Mouse (Mus musculus): ENCODE data around the gene Slc4a11. TPM values are rescaled to one million over a fixed set of nuclear protein-coding genes. Genes with fewer than 3 reads are reported as not detected.
"Not testable (repeated sequence)": the region's sequence is repeated elsewhere in the genome, so short reads cannot be mapped to it uniquely, and the experiment has no call there.

The Slc4a11 gene
- polyA plus RNA-seq, 1 experiment, result 13.6 TPM

DNA sequence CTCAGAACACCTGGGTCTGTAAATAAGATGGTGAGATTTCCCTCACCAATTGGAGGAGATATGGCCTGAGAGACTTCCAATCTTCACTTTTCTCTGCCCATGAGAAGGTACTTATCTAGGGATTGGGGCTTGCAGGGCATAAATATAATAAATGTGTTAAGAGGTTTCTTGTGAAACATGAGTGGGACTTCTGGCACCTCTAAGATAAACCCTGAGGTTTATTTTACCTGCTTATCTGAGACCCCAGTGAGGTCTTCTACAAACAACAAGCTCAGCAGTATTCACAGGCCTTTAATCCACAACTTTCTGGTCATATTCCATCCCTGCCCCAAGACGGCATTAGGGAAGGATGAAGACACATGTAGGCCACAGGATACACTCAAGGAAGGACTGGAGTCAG is 43.6 kb downstream of the Slc4a11 start:
- TF ChIP-seq CTCF (IDR thresholded peaks at IDR 0.05; ENCODE audit: borderline replicate concordance, control insufficient read depth, extremely low read depth, insufficient read depth, low read length, poor library complexity) (no peak), POLR2A (IDR thresholded peaks at IDR 0.05; ENCODE audit: control insufficient read depth, extremely low read depth, insufficient read depth, low read length, poor library complexity) (no peak)
- Histone ChIP-seq H3K27me3 (ENCODE audit: control insufficient read depth, insufficient read depth, low read length) (no peaks in the 10 kb centered on the region), H3K27ac (ENCODE audit: control insufficient read depth, insufficient read depth, low read length) (no peak overlapping the region), H3K4me3 (ENCODE audit: control insufficient read depth, insufficient read depth, low read length) (no peak overlapping the region), H3K36me3 (ENCODE audit: control insufficient read depth, insufficient read depth, low read length) (0 out of 2 replicates have a peak, but pooled peaks cover 12% of the 10 kb centered on the region), H3K4me1 (replicated peaks; ENCODE audit: control insufficient read depth, insufficient read depth, low read length) (no peaks in the 10 kb centered on the region)
- DNase-seq, result no peak
- 96% methylated on average over 1 of the region's 1 CpGs for WGBS

- no peak for DNase-seq
- no peak overlapping the region for H3K27ac ChIP-seq (ENCODE audit: control insufficient read depth, insufficient read depth, low read length)
- H3K4me1 ChIP-seq (replicated peaks; ENCODE audit: control insufficient read depth, insufficient read depth, low read length), result no peaks in the 10 kb centered on the region
- H3K4me3 ChIP-seq (ENCODE audit: control insufficient read depth, insufficient read depth, low read length), result no peak overlapping the region
- TF ChIP-seq POLR2A (IDR thresholded peaks at IDR 0.05; ENCODE audit: control insufficient read depth, extremely low read depth, insufficient read depth, low read length, poor library complexity), result no peak
- no peak for TF ChIP-seq CTCF (IDR thresholded peaks at IDR 0.05; ENCODE audit: borderline replicate concordance, control insufficient read depth, extremely low read depth, insufficient read depth, low read length, poor library complexity)
- H3K27me3 ChIP-seq (ENCODE audit: control insufficient read depth, insufficient read depth, low read length), result no peaks in the 10 kb centered on the region
- 0 out of 2 replicates have a peak, but pooled peaks cover 12% of the 10 kb centered on the region for H3K36me3 ChIP-seq (ENCODE audit: control insufficient read depth, insufficient read depth, low read length)
- WGBS, result 100% methylated on average over 2 of the region's 2 CpGs
Measured at GRCm38 (mm10) chr2:130653303-130653702, 44.0 kb downstream of the Slc4a11 start.

DNA sequence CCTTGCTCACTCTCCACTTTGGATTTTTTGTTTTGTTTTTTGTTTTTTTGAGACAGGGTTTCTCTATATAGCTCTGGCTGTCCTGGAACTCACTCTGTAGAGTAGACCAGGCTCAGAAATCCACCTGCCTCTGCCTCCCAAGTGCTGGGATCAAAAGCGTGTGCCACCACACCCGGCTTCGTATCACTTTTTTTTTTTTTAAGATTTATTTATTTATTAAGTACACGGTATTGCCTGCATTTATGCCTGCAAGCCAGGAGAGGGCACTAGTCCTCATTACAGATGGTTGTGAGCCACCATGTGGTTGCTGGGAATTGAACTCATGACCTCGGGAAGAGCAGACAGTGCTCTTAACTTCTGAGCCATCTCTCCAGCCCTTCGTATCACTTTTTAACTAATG is 48.3 kb downstream of the Slc4a11 start:
- H3K4me3 ChIP-seq (ENCODE audit: control insufficient read depth, insufficient read depth, low read length); DNase-seq; H3K27me3 ChIP-seq (ENCODE audit: control insufficient read depth, insufficient read depth, low read length); H3K4me1 ChIP-seq (replicated peaks; ENCODE audit: control insufficient read depth, insufficient read depth, low read length); H3K27ac ChIP-seq (ENCODE audit: control insufficient read depth, insufficient read depth, low read length); H3K36me3 ChIP-seq (ENCODE audit: control insufficient read depth, insufficient read depth, low read length): not testable (repeated sequence)
- 92% methylated on average over 6 of the region's 6 CpGs for WGBS

DNA sequence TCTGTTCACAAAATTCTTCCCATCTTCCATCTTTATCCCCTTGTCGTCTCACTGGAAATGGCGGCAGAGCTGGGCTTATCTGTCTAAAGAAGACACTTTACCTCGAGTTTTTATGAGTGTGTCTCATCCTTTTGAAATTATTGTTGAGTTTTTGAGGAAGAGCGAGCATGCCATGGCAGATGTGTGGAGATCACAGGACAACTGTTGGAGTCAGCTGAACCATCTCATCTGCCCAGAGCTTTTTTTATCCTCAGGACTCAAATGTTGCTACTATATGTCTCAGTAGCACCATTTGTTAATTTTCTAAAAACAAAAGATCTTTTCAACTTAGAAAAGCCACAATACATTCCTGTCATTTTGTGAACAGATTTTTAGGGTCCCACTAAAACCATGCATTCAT is 52.1 kb downstream of the Slc4a11 start:
- no peak overlapping the region for H3K4me3 ChIP-seq (ENCODE audit: control insufficient read depth, insufficient read depth, low read length)
- no peak for TF ChIP-seq CTCF (IDR thresholded peaks at IDR 0.05; ENCODE audit: borderline replicate concordance, control insufficient read depth, extremely low read depth, insufficient read depth, low read length, poor library complexity)
- no peak for TF ChIP-seq POLR2A (IDR thresholded peaks at IDR 0.05; ENCODE audit: control insufficient read depth, extremely low read depth, insufficient read depth, low read length, poor library complexity)
- H3K36me3 ChIP-seq (ENCODE audit: control insufficient read depth, insufficient read depth, low read length), result no peaks in the 10 kb centered on the region
- WGBS, result 89% methylated on average over 4 of the region's 4 CpGs
- DNase-seq, result no peak
- H3K27me3 ChIP-seq (ENCODE audit: control insufficient read depth, insufficient read depth, low read length), result no peaks in the 10 kb centered on the region
- peaks cover 4% of the 10 kb centered on the region for H3K4me1 ChIP-seq (replicated peaks; ENCODE audit: control insufficient read depth, insufficient read depth, low read length)
- no peak overlapping the region for H3K27ac ChIP-seq (ENCODE audit: control insufficient read depth, insufficient read depth, low read length)

- Histone ChIP-seq H3K4me3 (ENCODE audit: control insufficient read depth, insufficient read depth, low read length) (peak within 1 kb of the TSS; percentile 76), H3K4me1 (replicated peaks; ENCODE audit: control insufficient read depth, insufficient read depth, low read length) (peaks cover 4% of the 10 kb centered on the region), H3K27ac (ENCODE audit: control insufficient read depth, insufficient read depth, low read length) (no peak within 1 kb of the TSS), H3K36me3 (ENCODE audit: control insufficient read depth, insufficient read depth, low read length) (no peaks in the 10 kb centered on the region), H3K27me3 (ENCODE audit: control insufficient read depth, insufficient read depth, low read length) (no peaks in the 10 kb centered on the region)
- DNase-seq, result peak; percentile 92
- WGBS, result 4% methylated on average over 39 of the region's 40 CpGs
- TF ChIP-seq CTCF (IDR thresholded peaks at IDR 0.05; ENCODE audit: borderline replicate concordance, control insufficient read depth, extremely low read depth, insufficient read depth, low read length, poor library complexity) (peak; percentile 40; the same call in 1 of the 2 replicates), POLR2A (IDR thresholded peaks at IDR 0.05; ENCODE audit: control insufficient read depth, extremely low read depth, insufficient read depth, low read length, poor library complexity) (peak; percentile 34; the same call in 1 of the 2 replicates)
Measured at GRCm38 (mm10) chr2:130642684-130643369, 54.5 kb downstream of the Slc4a11 start, which contains the start of gene Lzts3. Gene Lzts3, minus strand, starts transcription at chr2:130642803.

- DNase-seq, result peak; percentile 25
- TF ChIP-seq POLR2A (IDR thresholded peaks at IDR 0.05; ENCODE audit: control insufficient read depth, extremely low read depth, insufficient read depth, low read length, poor library complexity) (no peak), CTCF (IDR thresholded peaks at IDR 0.05; ENCODE audit: borderline replicate concordance, control insufficient read depth, extremely low read depth, insufficient read depth, low read length, poor library complexity) (no peak)
- H3K27ac ChIP-seq (ENCODE audit: control insufficient read depth, insufficient read depth, low read length), result no peak overlapping the region
Measured at GRCm38 (mm10) chr2:130642197-130642660, 55.1 kb downstream of the Slc4a11 start.

More at GRCm38 (mm10) chr2:130642197-130642660, 55.1 kb downstream of the Slc4a11 start:
- Histone ChIP-seq H3K36me3 (ENCODE audit: control insufficient read depth, insufficient read depth, low read length) (no peaks in the 10 kb centered on the region), H3K4me3 (ENCODE audit: control insufficient read depth, insufficient read depth, low read length) (peak overlapping the region; percentile 76), H3K27me3 (ENCODE audit: control insufficient read depth, insufficient read depth, low read length) (no peaks in the 10 kb centered on the region), H3K4me1 (replicated peaks; ENCODE audit: control insufficient read depth, insufficient read depth, low read length) (peaks cover 4% of the 10 kb centered on the region)
- WGBS, result under 1% methylated on average over 27 of the region's 27 CpGs

Data from thymus, adult 2 months (tissue).